Mouse (Mus musculus) cerebellum, adult (tissue): Measurements from ENCODE around the gene Pip4p1.
"Not testable (repeated sequence)": the region's sequence is repeated elsewhere in the genome, so short reads cannot be mapped to it uniquely, and the experiment has no call there.

Source experiments
- ATAC-seq: cut with Nextera tagmentation; 2 replicates; pipeline ENCODE4 v1.9.2; 2017; ENCODE audit warnings: mild to moderate bottlenecking, moderate library complexity, mixed read lengths; ENCODE audit not compliant: insufficient number of reproducible peaks, low FRiP score, low TSS enrichment

Gene Pip4p1

DNA sequence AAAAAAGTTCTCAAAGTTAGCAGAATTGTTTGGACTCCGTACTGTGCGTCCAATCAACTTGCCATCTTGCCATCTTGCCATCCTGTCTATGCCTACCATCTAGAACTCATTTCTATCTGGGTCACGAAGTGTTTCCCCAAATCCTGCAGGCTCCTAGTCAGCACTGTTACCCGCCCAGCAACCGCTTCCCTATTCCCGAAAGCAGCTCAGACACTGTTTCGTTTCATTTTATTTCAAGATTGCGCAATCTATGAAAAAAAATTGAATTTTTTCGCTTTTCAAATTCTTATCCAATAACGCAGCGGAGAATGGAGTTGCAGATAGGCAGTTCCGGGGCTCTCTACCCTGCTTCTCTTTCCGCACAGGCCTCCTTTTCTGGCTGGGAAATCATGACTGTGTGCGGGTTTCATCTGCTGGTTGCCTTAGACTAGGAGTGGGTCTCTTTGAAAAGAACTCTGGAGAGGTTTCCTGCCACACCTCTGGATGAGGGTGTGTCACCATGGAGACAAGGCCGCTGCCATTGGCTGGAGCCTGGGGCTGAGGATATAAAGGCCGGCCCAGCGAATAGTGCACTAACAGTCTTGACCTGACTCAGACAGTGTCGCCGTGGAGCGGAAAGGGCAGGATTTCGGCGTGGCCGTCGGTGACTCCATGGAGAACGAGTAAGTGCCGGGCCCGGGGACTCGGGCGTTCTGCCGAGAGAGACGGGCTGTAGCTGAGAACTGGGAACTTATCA is 13.4 kb upstream of the Pip4p1 start, which contains the start of gene Gm49342:
Gene Gm49342, plus strand, starts transcription at position 586 of the 736 bp plus-strand sequence.
- ATAC-seq, result peak; percentile 98

DNA sequence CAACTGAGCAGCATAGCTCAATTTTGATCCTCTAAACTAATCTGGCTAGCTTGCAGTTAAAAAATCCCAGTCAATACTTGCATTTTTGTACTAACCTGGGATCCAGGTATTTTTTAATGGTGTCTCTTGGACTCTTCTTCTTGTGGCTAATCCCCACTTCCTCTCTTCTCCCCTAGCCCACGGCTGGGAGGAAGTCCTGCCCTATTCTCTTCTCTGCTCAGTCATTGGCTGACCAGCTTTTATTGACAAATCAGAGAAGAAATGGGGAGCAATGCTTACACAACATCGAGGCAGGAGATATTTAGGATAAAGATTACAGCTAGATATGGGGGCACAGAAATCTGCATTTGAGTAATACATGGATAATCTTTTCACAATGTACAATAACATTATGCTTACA is 8.3 kb upstream of the Pip4p1 start:
- no peak for ATAC-seq

DNA sequence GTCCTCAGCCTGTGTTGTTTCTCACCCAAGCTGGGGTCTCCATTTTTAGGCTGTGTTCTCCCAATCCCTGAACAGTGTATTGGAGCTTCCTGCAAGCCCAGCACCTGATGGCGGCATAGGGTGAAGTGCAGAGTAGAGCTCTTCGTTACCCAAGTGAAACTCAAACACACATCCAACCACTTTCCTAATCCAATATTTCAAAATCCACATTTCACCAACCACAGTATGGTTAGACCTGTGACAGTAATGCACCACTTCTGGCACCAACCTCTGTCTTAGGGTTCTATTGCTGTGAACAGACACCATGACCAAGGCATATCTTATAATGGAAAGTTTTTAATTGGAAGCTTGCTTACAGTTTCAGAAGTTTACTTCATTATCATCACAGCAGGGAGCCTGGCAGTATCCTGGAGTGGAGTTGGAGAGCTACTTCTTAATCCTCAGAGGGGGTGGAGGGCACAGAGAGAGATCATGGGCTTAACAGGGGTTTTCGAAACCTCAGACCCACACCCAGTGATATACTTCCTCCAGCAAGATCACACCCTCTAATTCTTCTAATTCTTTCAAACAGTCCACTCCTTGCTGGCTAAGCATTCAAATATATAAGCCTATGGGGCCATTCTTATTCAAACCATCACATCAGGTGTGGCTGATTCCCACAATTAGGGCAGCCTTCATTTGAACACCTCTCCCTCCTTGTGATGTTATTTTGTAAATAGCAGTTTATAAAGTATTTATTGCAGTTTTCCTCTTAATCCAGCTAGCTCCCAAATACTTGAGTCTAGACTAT is 7.7 kb upstream of the Pip4p1 start:
- ATAC-seq, result no peak

DNA sequence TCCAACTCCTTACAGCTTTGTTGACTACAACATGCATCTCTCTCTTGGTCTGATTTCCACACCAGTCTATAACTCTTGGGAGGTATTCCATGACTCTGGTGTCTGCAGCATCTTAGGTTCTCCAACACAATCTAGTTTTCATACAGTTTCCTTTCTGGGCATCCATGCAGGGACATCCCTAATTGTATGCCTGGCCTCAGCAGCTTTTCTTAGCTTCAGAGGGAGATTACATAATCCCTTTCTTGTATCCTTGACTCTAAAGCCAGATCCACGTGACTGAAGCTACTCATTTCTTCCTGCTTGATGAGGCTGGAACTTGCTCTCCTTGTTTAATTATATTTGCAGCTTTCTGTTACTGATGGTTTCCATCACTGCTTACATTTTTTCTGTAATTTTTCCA is 6.0 kb upstream of the Pip4p1 start:
- no peak for ATAC-seq

DNA sequence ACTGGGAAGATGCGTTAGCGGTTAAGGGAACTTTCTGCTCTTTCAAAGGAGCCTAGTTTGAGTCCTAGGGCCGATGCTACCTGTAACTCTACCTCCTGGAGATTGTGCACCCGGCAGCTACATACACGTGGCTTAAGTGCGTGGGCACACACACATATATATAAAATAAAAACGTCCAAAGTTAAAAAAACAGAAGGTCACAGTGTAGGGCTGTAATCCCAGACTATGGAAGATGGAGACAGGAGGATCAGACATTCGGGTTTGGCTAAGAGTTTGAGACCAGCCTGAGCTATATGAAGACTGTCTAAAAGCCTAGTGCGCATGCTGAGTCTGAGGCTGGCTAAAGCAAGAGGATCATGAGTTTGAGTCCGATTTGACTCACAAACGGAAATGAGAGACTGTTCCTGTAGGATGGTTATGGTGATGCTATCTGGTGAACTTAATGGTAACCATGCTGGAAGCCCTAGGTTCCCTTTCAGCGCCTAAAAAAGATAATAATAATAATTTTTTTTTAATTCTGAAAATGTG is 901 bp upstream of the Pip4p1 start:
- no peak for ATAC-seq

DNA sequence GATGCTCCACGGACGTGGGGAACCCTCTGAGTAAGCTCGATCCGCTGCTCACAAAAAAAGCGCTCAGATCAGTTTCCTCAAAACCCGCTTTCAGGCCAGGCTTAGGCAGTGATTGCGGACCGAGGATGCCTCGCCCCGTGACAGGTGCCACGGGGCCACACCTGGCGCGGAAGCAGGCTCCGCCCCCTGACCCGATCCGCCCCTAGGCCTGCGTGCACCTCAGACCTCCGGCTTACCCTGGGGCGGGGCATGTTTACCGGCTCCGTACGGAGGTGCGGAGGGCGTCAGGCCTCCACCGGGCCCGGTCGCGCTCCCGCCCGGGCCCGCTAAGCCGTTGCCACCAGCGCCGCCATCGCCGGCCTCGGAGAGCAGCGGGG is 291 bp downstream of the Pip4p1 start:
- peak; percentile 63 for ATAC-seq

DNA sequence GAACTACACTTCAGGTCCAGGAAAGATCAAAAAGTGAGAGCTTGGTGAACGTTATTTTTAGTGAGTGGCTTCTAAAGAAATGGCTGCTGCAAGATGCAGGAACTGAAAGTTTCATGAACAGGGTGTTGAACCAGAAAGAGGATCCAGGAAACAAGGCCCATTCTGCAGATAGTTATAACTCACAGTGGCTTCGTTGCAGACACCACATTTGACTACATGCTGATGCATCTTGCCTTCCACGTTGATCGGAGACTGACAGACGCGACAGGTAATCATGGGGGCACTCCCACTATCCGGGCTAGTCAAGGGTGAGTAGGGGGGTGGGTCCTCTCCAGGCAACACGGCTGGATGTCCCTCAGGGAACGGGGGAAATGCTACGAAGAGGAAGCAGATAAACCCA is 705 bp downstream of the Pip4p1 start:
- ATAC-seq, result no peak

DNA sequence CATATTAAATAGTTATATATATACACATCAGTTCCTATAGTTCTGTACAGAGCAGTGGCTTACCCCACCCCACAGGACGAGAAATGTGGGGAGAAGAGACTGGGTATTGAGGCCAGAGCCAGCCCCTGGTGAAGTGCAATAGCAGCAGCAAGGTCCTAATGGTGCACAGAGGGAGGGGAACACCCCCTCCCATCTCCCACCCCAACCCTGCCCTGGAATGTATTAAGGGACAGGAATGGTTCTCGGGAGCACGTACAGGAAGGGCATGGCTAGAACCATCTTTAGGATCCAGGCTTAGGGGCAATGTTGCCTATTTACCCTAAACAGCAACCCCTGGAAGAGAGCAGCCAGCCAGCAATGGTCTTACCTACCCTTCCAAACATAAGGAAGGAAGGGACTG is 3.3 kb downstream of the Pip4p1 start:
- ATAC-seq, result no peak

DNA sequence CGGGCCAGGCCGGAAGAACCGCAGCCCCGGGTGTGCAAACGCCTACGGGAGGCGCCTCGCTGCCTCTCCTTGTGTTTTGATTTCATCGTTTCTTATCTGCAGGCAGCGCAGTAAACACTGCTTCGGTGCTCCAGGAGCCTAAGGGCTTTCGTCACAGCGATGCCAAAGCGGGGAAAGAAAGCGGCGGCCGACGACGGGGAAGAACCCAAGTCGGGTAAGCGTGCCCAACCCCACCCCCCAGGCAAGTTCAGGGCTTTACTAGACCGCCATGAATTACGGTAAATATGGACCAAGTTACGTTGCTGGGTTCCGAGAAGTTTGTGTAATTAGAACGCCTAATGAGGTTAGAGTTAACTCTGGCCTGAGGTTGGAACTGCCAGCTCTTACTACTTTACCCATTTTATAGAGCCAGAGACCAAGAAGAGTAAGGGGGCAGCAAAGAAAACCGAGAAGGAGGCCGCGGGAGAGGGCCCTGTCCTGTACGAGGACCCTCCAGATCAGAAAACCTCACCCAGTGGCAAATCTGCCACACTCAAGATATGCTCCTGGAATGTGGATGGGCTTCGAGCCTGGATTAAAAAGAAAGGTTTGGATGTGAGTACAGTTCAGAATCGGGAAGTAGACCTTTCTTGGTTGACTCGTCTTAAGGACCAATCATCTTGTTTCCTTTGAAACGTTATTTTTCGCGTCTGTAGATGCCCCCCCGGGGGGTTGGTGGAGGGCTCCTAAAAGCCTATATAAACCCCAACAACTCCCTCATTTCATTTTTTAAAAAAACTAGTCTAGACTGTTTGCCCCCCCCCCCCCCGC is 5.3 kb downstream of the Pip4p1 start:
- no peak for ATAC-seq

DNA sequence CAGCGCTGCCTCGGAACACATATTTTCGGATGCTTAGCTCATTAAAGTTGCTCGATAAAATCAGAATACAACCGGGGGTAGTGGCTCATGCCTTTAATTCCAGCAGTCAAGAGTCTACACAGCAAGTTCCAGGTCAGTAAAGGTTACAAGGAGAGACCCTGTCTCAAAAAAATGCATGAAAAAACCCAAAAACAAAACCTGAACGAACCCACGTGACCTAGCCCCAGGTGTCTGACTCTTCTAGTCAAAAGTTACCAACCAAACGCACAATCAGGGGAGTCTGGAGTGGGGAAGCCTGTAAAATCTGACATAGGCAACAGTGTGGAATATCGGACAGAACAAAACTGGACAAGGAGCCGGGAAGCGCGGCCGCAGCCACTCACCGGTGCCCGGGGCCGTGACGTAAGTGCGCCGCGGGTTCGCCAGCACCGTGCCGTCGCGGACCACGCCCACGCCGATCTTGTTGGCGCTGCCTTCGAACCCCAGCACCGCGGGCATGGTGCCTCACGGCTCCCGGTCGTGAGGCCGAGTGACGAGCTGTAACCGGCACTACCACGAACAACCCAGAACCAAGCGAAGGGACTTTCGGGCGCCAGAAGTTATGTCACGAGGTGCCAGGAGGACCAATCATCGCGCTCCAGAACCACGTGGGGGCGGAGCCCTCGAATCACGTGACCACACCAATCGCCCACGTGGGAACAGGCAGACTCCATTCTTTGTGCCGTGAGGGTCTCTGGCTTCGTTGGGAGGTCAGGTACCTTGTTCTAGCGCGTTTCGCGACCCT is 6.2 kb downstream of the Pip4p1 start, which contains the start of the genes Osgep and Apex1:
Gene Osgep, minus strand, starts transcription at position 613 of the 784 bp plus-strand sequence.
Gene Apex1, plus strand, starts transcription at position 688 of the 784 bp plus-strand sequence.
- ATAC-seq, result peak; percentile 89

DNA sequence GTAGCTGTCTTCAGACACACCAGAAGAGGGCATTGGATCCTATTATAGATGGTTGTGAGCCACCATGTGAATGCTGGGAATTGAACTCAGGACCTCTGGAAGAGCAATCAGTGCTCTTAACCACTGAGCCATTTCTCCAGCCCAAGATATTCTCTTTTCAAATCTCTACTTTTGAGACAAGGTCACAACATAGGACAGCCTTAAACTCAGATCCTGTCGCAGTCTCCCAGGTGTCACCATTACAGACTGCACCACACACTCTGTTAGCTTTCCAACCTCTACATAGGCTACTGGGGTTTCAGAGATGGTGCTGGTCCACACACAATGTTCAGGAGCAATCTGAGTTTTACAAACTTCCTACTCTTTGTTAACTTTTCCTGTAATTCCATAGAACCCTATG is 7.2 kb downstream of the Pip4p1 start:
- not testable (repeated sequence) for ATAC-seq

DNA sequence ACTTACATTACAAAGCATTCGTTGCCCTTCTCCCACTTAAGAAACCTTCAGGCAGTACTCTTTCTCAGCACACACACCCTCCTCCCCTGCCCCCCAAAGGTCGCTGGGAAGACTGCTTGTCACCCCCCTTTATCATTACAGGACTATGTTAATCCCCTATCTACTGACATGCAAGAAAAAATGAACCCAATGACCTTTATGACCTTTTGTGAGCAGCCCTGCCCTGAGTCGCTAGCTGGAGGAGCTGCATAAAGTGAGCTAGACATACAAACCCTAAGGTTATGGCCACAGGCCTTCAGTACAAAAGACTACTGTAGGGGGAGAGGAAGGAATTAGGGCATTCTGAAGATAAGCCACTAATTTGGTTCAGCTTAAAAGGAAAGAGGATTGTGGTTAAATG is 19.3 kb downstream of the Pip4p1 start:
- no peak for ATAC-seq

DNA sequence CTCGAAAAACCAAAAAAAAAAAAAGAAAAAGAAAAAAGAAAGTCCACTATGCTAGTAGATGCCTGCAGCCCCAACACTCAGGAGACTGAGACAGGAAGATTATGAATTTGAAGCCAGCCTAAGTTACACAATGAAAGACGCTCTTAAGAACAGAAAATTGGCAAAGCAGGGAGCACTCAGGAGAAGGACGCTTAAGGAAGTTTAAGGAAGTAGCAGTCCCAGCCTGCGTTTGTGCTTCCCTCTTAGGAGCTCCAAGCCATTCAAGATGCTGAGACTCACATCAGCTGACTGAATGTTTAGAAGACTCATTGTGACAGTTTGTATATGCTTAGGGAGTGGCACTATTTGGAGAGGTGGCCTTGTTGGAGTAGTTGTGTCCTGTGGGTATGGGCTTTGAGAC is 22.5 kb downstream of the Pip4p1 start:
- ATAC-seq, result no peak

DNA sequence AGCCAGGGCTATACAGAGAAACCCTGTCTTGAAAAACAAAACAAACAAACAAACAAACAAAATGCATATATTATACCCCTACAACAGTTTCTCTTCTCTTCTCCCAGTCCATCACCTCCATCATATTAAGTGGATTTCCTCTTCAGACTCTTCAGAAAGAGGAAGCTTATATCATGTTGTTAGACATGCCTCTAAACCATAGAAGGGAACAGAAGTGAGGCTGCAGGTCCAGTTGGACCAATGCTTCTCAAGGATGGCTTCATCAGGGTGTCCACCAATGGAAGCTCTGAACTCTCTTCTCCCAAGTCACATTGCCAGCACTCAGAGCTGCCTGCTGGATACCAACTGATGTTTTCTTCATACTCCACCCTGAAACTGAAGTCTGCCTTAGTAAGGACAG is 25.3 kb downstream of the Pip4p1 start:
- not testable (repeated sequence) for ATAC-seq

DNA sequence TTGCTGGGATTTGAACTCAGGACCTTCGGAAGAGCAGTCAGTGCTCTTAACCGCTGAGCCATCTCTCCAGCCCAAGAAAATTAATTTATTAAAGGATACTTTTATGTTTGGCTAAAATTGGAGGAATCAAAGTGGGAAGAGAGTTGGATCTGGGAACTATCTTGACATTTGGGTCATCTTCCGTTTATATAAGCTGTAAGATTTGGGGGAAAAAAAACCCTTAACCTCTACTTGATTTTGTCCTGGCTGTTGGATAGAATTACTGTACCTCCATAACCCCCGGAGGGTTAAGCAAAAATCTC is 25.9 kb downstream of the Pip4p1 start:
- no peak for ATAC-seq

DNA sequence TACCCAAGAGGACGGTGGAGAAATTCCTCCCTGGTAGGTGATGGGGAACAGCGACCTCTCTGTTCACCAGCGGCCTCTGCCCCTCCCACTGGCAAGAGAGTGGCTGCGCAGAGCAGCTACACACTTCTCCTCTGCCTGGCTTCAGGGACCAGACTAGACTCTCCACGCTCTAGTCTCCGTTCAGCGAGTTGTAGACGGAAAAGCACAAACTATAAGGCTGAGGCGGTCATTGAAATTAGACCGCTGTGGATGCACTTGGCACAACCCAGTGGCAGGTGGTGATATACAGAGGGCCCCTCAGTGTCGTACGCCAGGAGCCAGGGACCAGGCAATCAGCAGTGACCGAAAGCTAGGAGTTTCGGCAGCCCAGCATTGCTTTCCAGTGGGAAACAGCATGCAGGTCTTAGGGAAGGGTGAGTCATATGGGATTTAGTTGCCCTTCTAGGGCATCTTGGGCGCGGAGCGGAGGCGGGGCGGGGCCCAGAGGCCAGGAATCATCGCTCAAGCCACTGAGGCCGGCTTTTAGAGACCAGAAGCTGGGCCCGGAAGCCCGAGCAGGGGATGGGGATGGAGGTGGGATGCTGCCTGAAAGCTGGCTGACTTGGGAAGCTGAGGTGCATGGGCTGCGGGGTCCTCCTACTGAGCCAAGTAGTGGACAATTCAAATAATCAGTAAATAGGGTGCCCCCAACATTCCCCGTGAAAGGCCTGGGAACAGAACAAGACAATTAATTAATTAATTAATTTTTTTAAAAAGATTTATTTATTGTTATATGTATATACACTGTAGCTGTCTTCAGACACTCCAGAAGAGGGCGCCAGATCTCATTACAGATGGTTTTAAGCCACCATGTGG is 26.5 kb downstream of the Pip4p1 start:
- ATAC-seq, result peak; percentile 99

DNA sequence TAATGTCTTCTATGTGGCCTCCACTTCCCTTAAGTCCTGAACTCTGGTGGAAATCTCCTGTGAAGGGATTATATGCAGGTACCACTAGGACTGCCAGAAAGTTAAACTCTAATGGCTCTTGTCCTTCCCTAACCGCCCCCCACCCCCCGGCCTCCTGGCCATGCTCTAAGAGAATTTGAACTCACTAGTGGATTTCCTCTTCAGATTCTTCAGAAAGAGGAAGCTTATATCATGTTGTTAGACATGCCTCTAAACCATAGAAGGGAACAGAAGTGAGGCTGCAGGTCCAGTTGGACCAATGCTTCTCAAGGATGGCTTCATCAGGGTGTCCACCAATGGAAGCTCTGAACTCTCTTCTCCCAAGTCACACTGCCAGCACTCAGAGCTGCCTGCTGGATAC is 32.7 kb downstream of the Pip4p1 start:
- ATAC-seq, result not testable (repeated sequence)

DNA sequence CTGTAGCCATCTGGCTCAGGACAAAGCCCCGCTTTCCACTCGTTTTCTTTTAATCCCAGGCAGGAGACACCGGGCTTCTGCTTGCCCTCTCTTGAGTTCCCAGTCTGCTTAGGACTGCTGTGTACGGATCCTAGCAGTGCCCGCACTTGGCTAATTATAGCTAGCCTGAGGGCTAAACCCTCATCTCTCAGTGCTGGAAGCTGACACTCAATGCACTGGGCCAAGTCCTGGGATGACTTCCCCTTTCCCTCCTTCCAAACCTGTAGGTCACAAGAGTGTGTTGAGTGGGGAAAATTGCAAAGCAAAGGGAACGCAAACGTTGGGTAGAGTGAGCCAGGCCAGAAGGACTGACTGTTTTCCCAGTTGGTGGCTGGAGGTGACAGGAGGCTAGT is 33.3 kb downstream of the Pip4p1 start, which contains the start of gene Klhl33:
Gene Klhl33, minus strand, starts transcription at position 134 of the 392 bp plus-strand sequence.
- peak; percentile 46 for ATAC-seq
